Mouse (Mus musculus): ENCODE data around the gene Hamp. TPM values are rescaled to one million over a fixed set of nuclear protein-coding genes. Genes with fewer than 3 reads are reported as not detected.
"Not testable (repeated sequence)": the region's sequence is repeated elsewhere in the genome, so short reads cannot be mapped to it uniquely, and the experiment has no call there.

Hamp gene
- polyA plus RNA-seq, 1 experiment from 2014 or later, result not detected

DNA sequence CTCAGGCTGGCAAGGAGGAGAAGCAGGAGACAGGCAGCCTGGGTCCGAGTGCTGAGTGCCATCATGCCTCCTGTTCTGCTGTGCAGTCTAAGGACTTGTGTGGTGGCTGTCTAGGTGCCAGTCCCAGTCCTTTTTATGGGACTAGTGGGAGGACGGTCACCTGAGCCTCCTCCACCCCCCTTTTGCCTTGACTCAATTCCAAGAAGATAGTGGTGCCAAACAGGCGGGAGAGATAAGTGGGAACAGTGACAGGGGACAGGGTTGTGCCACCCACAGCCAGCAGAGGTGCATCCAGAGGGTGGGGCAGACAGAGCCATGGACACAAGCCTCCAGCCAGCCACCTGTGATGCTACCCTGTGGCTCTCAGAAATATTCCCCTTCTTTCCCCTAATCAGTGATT lies 19.8 kb downstream of the Hamp start:
- H3K9ac ChIP-seq, result no peak overlapping the region
- no peaks in the 10 kb centered on the region for H3K36me3 ChIP-seq
- 69% methylated on average over 3 of the region's 3 CpGs for WGBS
- H3K27me3 ChIP-seq, result no peaks in the 10 kb centered on the region
- H3K4me2 ChIP-seq, result no peak overlapping the region
- H3K4me1 ChIP-seq, result no peaks in the 10 kb centered on the region
- H3K4me3 ChIP-seq, result no peak overlapping the region
- no peaks in the 10 kb centered on the region for H3K9me3 ChIP-seq
- ATAC-seq (ENCODE audit: insufficient number of reproducible peaks, insufficient read depth, low FRiP score, low TSS enrichment, low read depth), result no peak
- no peak overlapping the region for H3K27ac ChIP-seq

- H3K4me2 ChIP-seq; H3K9ac ChIP-seq; H3K4me1 ChIP-seq; H3K27me3 ChIP-seq; H3K4me3 ChIP-seq; H3K27ac ChIP-seq; H3K9me3 ChIP-seq; ATAC-seq (ENCODE audit: insufficient number of reproducible peaks, insufficient read depth, low FRiP score, low TSS enrichment, low read depth); H3K36me3 ChIP-seq: not testable (repeated sequence)
- WGBS, result 51% methylated on average over 3 of the region's 3 CpGs
Measured at GRCm38 (mm10) chr7:30922490-30922889, 21.3 kb downstream of the Hamp start.

DNA sequence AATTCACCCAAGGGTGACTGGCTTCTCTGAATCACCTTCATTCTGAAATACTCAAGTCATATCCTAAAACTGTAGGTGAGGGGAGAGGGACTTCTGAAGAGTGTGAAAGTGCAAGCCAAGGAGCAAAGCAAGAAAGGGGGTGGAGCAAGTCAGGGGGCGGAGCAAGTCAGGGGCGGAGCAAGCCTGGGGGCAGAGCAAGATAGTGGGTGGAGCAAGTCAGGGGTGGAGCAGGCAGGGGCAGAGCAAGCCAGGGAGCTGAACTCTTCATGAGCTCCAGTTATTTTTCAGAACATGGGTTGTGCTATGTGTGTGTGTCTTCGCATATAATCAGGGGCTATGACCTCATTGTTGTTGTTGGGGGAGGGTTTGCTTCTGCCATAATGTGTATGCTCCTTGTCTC lies 23.6 kb downstream of the Hamp start:
- H3K9me3 ChIP-seq, result no peaks in the 10 kb centered on the region
- no peak overlapping the region for H3K4me3 ChIP-seq
- no peaks in the 10 kb centered on the region for H3K27me3 ChIP-seq
- H3K36me3 ChIP-seq, result no peaks in the 10 kb centered on the region
- H3K27ac ChIP-seq, result no peak overlapping the region
- no peaks in the 10 kb centered on the region for H3K4me1 ChIP-seq
- H3K4me2 ChIP-seq, result no peak overlapping the region
- 64% methylated on average over 3 of the region's 3 CpGs for WGBS
- H3K9ac ChIP-seq, result no peak overlapping the region
- no peak for ATAC-seq (ENCODE audit: insufficient number of reproducible peaks, insufficient read depth, low FRiP score, low TSS enrichment, low read depth)

DNA sequence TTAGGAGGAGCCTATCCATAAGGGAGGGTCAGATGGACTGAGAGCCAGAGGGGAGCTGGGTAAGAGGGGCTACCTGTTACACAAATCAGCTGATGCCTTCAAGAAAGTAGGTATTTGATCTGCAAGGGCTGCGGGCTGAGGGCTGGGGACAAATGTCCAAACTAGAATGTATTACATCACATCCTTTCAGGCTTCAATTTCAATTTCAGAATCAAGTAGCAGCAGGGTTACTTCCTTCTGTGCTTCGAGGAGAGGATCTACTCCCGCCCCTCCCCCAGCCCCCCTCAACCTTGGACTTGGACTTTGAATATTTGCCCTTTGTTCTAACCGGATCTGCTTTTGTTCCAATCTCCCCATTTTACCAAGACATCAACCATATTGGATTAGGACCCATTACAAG lies 26.6 kb downstream of the Hamp start:
- ATAC-seq (ENCODE audit: insufficient number of reproducible peaks, insufficient read depth, low FRiP score, low TSS enrichment, low read depth), result no peak
- H3K27me3 ChIP-seq, result no peaks in the 10 kb centered on the region
- WGBS, result 40% methylated on average over 4 of the region's 4 CpGs

DNA sequence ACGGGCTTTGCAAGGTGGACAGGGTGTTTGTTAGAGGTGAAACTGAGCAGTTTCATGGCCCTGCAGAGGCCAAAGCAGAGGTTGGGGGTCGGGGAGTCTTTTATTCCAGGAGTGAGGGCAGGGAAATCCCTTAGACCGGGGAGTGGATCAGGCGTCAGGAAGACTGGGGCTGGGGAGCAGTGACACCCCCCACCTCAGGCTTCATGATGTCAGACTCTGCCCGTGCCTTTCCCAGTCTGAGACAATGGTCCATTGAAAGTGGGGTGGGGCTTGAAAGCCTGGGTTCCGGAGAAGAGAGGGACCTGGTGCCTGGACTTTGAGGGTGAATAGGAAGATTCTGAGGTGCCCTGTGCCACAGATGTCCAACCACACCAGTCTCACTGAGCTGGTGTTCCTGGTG lies 27.1 kb downstream of the Hamp start:
- H3K4me2 ChIP-seq, result no peak overlapping the region
- ATAC-seq (ENCODE audit: insufficient number of reproducible peaks, insufficient read depth, low FRiP score, low TSS enrichment, low read depth), result no peak
- H3K36me3 ChIP-seq, result no peaks in the 10 kb centered on the region
- H3K9me3 ChIP-seq, result no peaks in the 10 kb centered on the region
- no peak overlapping the region for H3K9ac ChIP-seq
- no peak overlapping the region for H3K4me3 ChIP-seq
- H3K27me3 ChIP-seq, result no peaks in the 10 kb centered on the region
- no peak overlapping the region for H3K27ac ChIP-seq
- WGBS, result 13% methylated on average over 6 of the region's 6 CpGs
- H3K4me1 ChIP-seq, result no peaks in the 10 kb centered on the region

More for the DNA sequence above, 26.6 kb downstream of the Hamp start:
- H3K27ac ChIP-seq, result no peak overlapping the region
- H3K4me2 ChIP-seq, result no peak overlapping the region
- no peak overlapping the region for H3K9ac ChIP-seq
- no peak overlapping the region for H3K4me3 ChIP-seq
- no peaks in the 10 kb centered on the region for H3K9me3 ChIP-seq
- H3K36me3 ChIP-seq, result no peaks in the 10 kb centered on the region
- no peaks in the 10 kb centered on the region for H3K4me1 ChIP-seq

GRCm38 (mm10) chr7:30914732-30915131 lies 29.1 kb downstream of the Hamp start, which contains the start of gene Mag:
TSS of gene Mag (minus strand) at chr7:30914873.
- ATAC-seq (ENCODE audit: insufficient number of reproducible peaks, insufficient read depth, low FRiP score, low TSS enrichment, low read depth), result no peak
- H3K27ac ChIP-seq, result no peak within 1 kb of the TSS
- no peak within 1 kb of the TSS for H3K4me2 ChIP-seq
- no peaks in the 10 kb centered on the region for H3K27me3 ChIP-seq
- H3K9ac ChIP-seq, result no peak within 1 kb of the TSS
- no peaks in the 10 kb centered on the region for H3K9me3 ChIP-seq
- WGBS, result 65% methylated on average over 8 of the region's 8 CpGs
- H3K4me1 ChIP-seq, result no peaks in the 10 kb centered on the region
- no peak within 1 kb of the TSS for H3K4me3 ChIP-seq
- H3K36me3 ChIP-seq, result no peaks in the 10 kb centered on the region

DNA sequence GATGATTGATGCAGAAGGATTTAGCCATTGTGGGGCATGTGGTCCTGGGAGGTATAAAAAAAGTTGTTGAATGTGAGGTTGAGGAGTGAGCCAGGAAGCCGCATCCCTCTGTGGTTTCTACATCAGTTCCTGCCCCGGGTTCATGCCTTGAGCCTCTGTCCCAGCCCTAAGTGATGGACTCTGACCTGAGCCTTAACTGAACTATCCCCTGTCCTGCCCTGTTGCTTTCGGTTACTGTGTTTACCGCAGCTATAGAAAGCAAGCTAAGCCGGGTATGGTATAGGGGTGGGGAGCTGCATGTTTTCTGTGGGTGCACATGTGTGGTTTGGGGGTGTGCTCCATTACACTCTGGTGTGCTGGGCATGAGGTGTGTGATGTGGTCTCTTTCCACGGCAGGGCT lies 34.1 kb downstream of the Hamp start:
- no peak overlapping the region for H3K4me2 ChIP-seq
- H3K27ac ChIP-seq, result no peak overlapping the region
- no peak overlapping the region for H3K9ac ChIP-seq
- ATAC-seq (ENCODE audit: insufficient number of reproducible peaks, insufficient read depth, low FRiP score, low TSS enrichment, low read depth), result no peak
- no peaks in the 10 kb centered on the region for H3K36me3 ChIP-seq
- H3K4me3 ChIP-seq, result no peak overlapping the region
- peaks cover 12% of the 10 kb centered on the region for H3K4me1 ChIP-seq
- H3K9me3 ChIP-seq, result no peaks in the 10 kb centered on the region
- 70% methylated on average over 6 of the region's 6 CpGs for WGBS
- H3K27me3 ChIP-seq, result no peaks in the 10 kb centered on the region; the same call in 1 of the 2 replicates

DNA sequence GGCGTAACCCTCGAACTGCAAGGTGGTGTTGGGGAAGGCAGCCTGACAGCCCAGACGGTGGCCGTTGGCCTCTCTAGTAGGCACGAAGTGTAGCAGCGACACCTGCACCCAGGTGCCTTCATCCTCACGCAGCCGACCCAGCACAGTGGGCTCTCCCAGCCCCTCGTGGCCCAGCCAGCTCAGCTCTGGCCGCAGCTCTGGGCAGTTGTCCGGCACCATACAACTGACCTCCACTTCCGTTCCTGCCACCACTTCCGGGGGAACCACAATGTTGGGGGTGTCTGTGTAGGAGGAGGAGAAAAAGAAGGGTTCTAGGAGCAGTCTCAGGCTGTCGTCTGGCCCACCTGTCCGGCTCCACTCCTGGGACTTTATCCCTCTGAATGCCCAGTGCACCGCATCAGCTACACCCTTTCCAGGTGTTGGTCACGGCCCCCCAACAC lies 34.8 kb downstream of the Hamp start:
- Histone ChIP-seq H3K4me1 (peaks cover 12% of the 10 kb centered on the region), H3K27me3 (no peaks in the 10 kb centered on the region; the same call in 1 of the 2 replicates), H3K36me3 (no peaks in the 10 kb centered on the region), H3K4me2 (peak overlapping the region; percentile 66), H3K9ac (no peak overlapping the region), H3K4me3 (peak overlapping the region; percentile 34), H3K9me3 (no peaks in the 10 kb centered on the region), H3K27ac (no peak overlapping the region)
- WGBS, result 24% methylated on average over 16 of the region's 17 CpGs
- no peak for ATAC-seq (ENCODE audit: insufficient number of reproducible peaks, insufficient read depth, low FRiP score, low TSS enrichment, low read depth)

- Histone ChIP-seq H3K27ac (no peak overlapping the region), H3K9me3 (no peaks in the 10 kb centered on the region), H3K36me3 (no peaks in the 10 kb centered on the region), H3K4me3 (peak overlapping the region; percentile 34), H3K4me2 (peak overlapping the region; percentile 66), H3K4me1 (peaks cover 12% of the 10 kb centered on the region), H3K9ac (peak overlapping the region; percentile 49; the same call in 1 of the 2 replicates), H3K27me3 (no peaks in the 10 kb centered on the region; the same call in 1 of the 2 replicates)
- 2% methylated on average over 26 of the region's 26 CpGs for WGBS
- no peak for ATAC-seq (ENCODE audit: insufficient number of reproducible peaks, insufficient read depth, low FRiP score, low TSS enrichment, low read depth)
Measured at GRCm38 (mm10) chr7:30908277-30908991, 35.4 kb downstream of the Hamp start.

DNA sequence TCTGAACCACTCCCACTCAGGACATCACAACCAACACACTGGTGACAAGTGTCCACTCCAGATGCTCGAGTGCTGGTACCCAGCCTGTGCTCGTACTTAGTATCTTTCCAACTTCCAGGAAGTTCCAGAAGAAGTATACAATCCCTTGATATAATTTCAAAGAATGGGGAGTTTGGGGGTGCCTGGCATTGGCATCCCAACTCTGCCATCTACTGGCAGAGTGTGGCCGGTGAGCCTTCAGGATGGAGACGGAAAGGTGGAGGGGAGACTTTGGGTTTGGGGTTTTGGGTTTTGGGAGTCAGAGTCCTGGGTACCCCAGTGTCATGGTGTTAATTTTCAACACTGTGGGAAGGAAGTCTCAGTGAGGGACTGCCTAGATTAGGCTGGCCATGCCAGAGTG lies 39.8 kb downstream of the Hamp start:
- Histone ChIP-seq H3K36me3 (no peaks in the 10 kb centered on the region), H3K27ac (no peak overlapping the region), H3K4me2 (no peak overlapping the region), H3K9me3 (no peaks in the 10 kb centered on the region), H3K4me3 (no peak overlapping the region), H3K4me1 (peaks cover 12% of the 10 kb centered on the region), H3K27me3 (no peaks in the 10 kb centered on the region; the same call in 1 of the 2 replicates), H3K9ac (no peak overlapping the region)
- ATAC-seq (ENCODE audit: insufficient number of reproducible peaks, insufficient read depth, low FRiP score, low TSS enrichment, low read depth), result no peak
- 54% methylated on average over 4 of the region's 4 CpGs for WGBS

DNA sequence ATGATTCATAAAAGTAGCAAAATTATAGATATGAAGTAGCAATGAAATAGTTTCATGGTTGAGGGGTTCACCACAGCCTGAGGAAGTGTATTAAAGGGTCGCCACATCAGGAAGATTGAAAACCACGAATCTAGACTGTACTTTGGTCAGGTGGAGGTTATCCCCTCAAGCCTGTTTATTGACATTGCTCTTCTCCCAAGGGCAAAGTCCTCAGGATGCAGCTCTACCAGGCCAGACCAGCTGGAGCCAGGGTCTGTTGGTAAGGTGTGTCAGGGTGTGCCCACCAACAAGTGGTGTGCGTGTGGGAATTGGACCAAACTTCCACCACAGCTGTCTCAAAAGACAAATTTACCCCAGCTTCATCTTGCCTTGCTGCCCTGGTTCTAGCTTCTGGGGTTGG lies 48.6 kb downstream of the Hamp start:
- Histone ChIP-seq H3K9me3 (no peaks in the 10 kb centered on the region), H3K9ac (no peak overlapping the region), H3K27me3 (no peaks in the 10 kb centered on the region), H3K4me2 (no peak overlapping the region), H3K4me1 (no peaks in the 10 kb centered on the region), H3K27ac (no peak overlapping the region), H3K4me3 (no peak overlapping the region), H3K36me3 (no peaks in the 10 kb centered on the region)
- no peak for ATAC-seq (ENCODE audit: insufficient number of reproducible peaks, insufficient read depth, low FRiP score, low TSS enrichment, low read depth)
- 90% methylated on average over 3 of the region's 3 CpGs for WGBS

DNA sequence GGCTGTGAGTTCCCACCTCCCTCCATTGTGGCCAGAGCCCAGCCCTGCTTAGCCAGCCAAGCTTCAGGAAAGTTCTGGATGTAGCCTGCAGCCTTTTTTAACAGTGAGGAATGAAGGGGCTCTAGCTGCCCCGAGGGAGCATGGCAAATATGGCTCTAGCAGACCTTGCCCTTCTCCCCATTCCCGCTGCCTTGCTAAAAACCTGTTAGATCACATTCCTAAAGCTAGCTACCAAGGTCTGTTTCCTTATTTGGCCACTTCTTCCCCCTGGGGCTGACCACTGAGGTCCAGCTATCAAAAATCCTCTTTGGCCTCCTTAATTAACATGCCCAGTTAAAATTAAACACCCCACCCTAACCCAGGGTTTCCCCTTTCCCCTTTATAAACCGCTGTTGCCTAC lies 51.3 kb downstream of the Hamp start:
- no peak for ATAC-seq (ENCODE audit: insufficient number of reproducible peaks, insufficient read depth, low FRiP score, low TSS enrichment, low read depth)
- 38% methylated on average over 3 of the region's 3 CpGs for WGBS

More for the DNA sequence above, 51.3 kb downstream of the Hamp start:
- Histone ChIP-seq H3K27me3 (no peaks in the 10 kb centered on the region), H3K4me2 (no peak overlapping the region), H3K9me3 (no peaks in the 10 kb centered on the region), H3K4me1 (no peaks in the 10 kb centered on the region), H3K36me3 (no peaks in the 10 kb centered on the region), H3K4me3 (no peak overlapping the region), H3K9ac (no peak overlapping the region), H3K27ac (no peak overlapping the region)

Data from embryonic facial prominence, embryonic 13.5 days (tissue).